Mouse (Mus musculus): ENCODE measurements around the gene Armc9.
A peak's percentile ranks its signal among the peaks of the same experiment; 100 is the strongest.

Armc9 gene

GRCm38 (mm10) chr1:86285295-86285694 lies 130.7 kb downstream of the Armc9 start:
- no peak for DNase-seq

GRCm38 (mm10) chr1:86287473-86287872 lies 132.9 kb downstream of the Armc9 start:
- no peak for DNase-seq

DNA sequence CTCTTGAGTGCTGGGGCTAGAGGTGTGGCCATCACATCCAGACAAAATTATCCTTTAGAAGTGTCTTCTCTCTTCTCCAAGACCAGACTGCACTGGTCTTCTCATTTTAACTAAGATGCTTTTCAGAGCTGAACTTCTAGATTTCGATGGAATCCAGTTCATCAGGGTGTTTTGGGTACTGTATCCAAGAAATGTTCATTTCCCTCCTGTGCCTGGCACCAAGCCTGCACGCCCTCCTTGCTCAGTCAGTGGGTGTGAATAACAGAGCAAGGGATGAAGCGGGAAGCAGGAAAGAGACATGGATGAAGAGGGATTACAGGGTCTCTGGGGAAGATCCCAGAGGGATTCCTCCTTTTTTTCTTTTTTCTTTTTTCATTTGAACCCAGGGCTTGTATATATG lies 135.9 kb downstream of the Armc9 start:
- no peak for DNase-seq

DNA sequence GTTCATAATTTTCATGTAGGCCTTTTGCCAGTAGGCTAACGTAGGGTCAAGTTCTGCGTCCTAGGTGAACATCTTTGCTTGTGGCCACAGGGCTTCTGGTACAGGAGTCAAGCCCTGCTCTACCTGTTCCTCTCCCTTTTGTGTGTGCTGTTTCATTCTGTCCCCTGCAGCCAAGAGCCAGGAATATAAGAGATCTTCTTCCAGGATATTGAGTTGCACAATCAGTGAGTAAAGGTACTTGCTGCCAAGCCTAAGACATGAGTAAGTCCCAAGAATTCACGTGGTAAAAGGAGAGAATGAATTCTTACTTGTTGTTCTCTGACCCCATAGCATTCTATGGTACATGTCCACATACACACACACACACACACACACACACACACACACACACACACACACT lies 138.5 kb downstream of the Armc9 start:
- DNase-seq: no peak

GRCm38 (mm10) chr1:86293868-86294267 lies 139.3 kb downstream of the Armc9 start:
- DNase-seq: peak; percentile 56 to 70

DNA sequence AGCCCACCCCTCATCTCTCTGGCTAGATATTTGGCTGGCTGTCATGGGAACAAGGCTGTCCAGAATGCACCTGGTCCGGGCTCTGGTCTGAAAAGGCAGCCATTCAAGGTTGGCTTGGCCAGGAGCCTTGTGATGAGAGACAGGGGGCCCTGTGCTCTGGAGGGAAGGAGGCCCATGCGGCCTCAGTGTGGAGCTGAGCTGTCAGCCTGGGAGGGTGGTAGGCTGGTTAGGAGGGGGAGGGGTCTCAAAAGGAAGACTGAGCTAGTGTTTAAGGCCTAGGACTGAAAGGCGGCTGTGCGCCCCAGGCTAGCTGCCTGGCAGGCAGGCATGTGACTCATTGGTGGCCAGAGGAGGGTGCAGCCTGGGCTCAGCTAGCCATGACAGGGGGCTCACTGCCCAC lies 139.9 kb downstream of the Armc9 start:
- DNase-seq: no peak

- no peak for DNase-seq
Observed at GRCm38 (mm10) chr1:86300093-86300492, 145.5 kb downstream of the Armc9 start.

DNA sequence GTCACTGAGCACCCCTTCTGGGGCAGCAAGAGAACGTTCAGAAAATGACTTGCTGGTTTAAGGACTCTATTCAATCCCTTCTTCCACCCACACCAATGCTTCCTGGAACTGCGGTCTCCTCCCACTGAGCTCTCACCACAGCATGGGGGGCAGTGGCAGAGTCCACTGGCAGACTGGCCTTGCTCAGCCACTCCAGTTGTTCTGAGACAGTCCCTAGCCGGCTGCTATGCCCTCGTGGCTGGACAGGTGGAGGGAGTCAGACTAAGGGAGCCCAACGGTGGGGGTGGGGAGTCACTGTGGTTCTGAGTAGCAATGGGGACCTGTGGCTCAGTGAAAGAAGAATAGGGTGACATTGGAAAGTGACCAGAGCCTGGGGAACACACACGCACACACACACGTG lies 146.2 kb downstream of the Armc9 start:
- peak in 1 of 2 experiments; percentile 32 for DNase-seq

DNA sequence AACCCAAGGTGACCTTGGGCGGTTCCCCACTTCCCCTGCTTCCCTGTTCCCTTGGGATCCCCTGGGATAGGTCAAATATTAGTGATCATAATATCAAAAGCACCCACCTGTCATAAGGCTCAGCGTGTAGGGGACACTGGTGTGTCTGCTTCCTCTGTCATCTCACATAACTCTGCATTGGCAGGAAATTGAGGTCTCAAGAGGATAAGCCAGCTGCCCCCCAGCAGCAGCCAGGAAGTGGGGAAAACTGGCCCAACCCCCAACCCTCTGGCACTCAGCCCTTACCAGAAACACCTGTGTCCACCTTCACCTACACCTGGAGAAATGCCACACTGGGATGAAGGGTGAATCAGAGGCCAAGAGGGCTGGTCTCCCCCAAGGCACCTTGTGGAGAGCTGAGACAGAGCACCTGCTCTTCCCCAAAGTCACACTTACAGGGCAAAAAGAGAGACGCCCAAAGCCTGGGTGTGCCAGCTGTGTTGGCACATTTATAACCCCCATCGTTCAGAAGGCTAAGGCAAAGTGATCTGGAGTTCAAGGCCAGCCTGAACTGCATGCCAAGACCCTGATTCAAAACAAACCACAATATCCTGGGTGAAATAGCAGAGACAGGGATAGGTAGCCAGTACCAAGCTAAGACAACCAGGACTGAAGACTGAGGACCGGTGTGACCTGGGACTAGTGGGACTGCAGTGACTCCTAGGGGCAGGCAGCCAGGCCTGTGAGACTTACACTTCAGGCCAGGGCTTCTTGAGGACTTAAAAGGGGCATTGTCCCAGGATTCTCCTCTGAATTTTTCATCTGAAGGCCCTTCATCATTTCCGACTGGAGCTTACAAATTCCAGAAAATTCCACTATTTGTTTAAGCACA lies 146.9 kb downstream of the Armc9 start:
- DNase-seq: peak in 1 of 2 experiments; percentile 48

GRCm38 (mm10) chr1:86302532-86302931 lies 148.0 kb downstream of the Armc9 start, which contains the start of gene B3gnt7:
Gene B3gnt7 (plus strand): TSS chr1:86302832.
- no peak for DNase-seq

GRCm38 (mm10) chr1:86303063-86303872 lies 148.7 kb downstream of the Armc9 start:
- peak; percentile 74 to 79 for DNase-seq

DNA sequence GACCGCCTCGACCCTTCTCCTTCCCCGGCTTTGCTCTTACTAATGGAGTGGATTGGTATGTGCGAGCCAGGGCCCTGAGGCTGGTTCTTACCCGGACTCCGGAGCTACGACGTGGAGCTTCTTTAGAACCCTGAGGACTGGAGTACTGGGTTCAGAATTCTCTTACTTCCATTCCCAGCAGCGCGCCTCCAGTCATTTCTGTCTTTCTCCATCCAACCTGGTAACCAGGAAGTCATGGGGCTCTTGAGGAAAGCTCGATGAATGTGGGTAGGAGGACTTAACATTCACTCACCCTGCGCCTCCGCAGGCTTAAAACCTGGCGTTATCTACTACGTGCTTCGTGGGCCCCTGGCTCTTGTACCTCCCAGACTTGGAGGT lies 149.3 kb downstream of the Armc9 start:
- no peak for DNase-seq

- peak; percentile 73 to 74 for DNase-seq
Observed at GRCm38 (mm10) chr1:86306686-86307085, 152.1 kb downstream of the Armc9 start.

DNA sequence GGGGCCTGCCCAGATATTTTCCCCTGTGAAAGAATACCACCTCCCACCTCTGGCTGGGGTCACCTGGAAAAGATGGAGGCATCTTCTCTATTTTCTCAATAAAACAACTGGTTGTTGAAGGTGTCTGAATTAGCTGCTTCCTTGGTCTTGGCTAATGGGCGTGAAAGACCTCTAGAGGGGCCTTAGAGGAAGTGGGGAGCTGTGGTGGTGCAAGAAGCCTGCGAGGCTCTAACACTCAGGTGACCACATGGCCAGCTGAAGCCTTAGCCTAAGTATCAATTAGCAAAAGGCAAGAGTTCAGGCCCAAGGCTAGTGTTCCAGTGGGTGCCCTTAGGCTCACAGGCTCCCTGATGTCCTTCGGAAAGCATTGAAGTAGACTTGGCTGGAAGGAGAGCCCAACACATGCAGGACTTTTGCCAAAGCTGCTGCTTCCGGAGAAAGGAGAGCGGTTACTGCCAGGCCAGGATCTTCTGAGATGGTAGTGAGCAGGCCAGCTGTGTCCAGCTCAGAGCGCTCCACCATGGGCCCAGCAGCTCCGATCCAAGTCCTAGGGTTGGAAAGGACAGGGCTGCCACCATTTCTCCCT lies 152.7 kb downstream of the Armc9 start:
- DNase-seq: peak; percentile 60 to 68

DNA sequence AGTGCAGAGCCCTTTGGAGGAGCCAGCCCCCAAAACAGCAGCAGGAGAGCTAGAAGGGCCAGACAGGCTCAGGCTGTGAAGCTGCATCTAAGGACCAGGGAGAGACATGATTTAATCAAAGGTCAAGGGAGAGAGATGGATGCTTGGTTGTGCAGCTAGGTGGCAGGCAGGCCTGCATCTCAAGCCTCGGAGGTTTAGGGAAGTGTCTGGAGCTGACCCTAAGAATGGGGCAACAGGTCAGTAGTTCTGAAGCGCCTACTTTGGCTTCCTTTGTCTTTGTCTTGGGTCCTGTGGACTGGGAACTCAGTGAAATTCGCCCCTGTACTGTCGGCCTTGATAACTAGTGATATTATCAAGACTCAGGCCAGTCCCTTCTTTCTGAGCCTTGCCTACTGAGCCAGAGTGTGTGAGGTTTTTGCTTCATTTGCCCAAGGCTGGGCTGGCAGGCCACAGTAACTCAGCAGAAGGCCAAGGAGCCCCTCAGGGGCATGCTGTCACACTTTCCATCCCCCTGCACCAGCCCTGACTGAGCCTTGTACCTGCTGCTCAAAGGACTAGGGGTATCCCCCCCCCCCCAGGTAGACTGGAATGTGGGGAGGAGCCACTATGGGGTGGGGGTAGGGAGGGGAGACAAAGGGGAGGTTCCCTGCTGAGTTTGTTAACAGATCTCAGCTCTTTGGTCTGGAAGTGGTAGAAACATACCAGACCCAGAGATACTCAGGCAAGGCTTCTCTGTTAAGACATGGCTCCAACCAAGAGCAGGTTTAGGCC lies 153.5 kb downstream of the Armc9 start:
- no peak for DNase-seq

DNA sequence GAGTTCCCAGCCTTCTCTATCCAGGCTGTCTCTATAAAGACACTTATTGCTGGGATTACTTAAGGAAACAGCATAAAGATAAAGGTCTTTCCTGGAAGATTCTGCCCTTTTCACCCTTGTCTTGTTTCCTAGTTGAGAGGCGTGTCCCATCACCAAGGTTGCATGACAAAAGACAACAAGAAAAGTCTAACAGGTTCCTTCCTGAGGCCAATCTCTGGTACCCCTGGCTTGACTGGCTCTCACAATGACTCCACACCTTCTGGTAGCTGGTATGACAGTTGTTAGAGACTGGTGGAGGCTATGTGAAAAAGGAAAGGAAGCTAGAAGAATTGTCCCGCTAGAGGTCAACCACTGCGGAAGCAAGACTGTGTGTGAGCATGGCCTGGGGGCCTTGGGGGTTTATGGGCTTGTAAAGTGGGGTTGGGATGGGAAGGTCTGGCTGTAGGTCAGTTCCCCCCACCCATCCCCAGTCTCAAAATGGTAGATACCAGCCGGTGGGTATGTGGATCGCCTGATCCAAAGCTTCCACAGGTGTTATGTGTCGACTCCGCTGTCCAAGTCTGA lies 154.8 kb downstream of the Armc9 start:
- DNase-seq: no peak

DNA sequence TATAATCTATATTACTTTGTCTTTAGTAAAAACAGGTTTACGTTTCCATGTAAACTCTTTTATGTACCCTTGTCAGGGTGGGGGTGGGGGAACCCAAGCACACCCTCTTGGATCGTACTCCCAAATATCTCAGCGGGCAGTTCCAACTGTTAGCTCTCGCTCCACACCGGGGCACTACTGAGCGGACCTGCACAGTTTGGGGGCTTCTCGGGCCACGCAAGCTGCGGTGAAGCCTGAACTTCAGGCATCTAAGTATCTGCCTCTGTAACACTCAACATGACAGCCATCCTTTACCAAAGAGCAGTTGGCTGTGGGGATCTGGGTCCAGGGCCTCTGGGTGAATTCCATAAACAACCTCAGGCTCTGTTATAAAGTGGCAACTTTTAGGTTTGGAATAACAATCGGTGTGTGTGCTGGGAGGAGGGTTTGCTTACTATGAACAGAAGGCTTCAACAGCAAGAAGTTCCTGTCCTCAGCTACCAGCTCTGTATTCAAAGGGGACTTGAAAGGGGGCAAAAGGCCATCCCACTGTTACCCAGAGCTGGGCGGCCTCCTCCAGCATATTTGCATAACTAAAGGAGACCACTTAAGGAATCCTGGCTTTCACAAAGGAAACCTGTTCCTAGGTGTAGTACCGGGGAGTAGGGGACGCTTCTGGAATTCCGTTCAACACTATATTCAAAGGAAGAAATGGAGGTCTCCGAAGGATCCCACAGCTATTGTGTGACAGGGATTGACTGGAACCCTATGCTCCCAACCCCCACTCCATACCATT lies 156.1 kb downstream of the Armc9 start:
- no peak for DNase-seq

- peak in 1 of 2 experiments; percentile 43 for DNase-seq
Observed at GRCm38 (mm10) chr1:86311467-86312005, 157.0 kb downstream of the Armc9 start.

DNA sequence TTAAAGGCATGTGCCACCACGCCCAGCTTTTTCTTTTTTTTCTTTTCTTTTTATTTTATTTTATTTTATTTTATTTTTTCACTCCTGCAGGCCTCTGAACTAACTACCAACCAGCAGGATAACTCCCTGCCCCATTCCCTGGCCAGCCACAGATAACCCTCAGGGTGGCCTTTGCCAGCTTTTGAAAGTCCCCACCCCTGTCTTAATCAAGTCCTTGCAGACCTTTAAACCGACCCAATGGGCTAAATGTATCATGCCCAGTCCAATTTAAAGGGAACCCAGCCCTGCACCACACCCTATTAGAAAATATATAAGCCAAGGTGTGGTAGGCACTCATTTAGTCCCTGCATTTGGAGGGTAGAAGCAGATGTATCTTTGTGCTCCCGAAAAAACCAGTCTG lies 157.7 kb downstream of the Armc9 start:
- no peak for DNase-seq

DNA sequence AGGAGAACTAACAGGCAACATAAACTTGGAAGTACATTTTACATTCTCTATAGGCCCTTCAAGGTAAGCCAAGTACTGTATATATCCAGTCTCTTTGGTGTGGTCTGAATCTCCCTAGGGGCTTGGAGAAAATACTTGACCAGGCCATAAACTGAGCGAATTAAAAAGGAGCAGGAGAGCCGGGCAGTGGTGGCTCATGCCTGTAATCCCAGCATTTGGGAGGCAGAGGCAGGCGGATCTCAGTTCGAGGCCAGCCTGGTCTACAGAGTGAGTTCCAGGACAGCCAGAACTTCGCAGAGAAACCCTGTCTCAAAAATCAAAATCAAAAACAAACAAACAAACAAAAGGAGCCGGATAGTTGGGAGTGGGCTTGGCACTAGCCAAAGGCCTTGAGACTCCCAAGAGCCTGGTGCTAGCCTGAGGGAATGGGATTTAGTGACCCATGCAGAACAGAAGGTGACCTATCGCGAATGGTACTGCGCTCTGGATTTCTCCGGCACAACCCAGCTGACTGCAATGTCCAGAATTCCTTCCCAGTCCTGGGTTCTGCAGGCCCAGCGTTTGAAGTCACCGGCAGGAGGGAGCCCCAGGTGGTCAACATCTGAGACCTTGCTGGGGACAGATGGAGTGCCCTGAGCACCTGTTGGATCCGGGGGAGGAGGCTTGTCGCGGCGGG lies 158.7 kb downstream of the Armc9 start:
- peak in 1 of 2 experiments; percentile 34 for DNase-seq

DNA sequence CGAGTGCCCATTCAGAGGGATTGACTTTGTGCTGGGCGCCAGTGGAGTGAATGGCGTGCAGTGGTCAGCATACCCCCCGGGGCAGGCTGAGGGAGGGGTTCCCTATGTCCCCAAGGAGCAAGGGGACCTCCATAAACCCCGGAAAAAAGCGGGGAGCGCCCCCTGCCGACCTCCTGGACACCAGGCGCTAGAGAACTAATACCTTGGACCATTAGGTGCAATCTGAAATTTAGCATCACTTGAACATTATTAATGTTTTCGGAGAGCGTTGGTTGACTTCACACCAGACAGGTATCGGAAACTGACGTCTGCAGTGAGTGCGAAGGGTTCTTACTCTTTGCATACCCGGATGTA lies 159.2 kb downstream of the Armc9 start:
- peak; percentile 44 to 87 for DNase-seq

Measured in kidney, postnatal 36 days (tissue).